Mouse (Mus musculus) lung, adult 2 months (tissue): ENCODE results near the gene 1700042G07Rik.

ENCODE experiments used
- CTCF ChIP-seq: fragments of 200-500 bp; IDR thresholded peaks from 2 replicates; pipeline ENCODE4 v1.5.1; 2011; ENCODE audit warnings: mild to moderate bottlenecking, low read length, control low read depth; ENCODE audit not compliant: insufficient read depth
- POLR2A ChIP-seq: fragments of 200-500 bp; IDR thresholded peaks from 2 replicates; pipeline ENCODE4 v1.6.1; 2011; ENCODE audit warnings: low read depth, mild to moderate bottlenecking, control low read depth, low read length, borderline replicate concordance; ENCODE audit errors: extremely low read depth

DNA sequence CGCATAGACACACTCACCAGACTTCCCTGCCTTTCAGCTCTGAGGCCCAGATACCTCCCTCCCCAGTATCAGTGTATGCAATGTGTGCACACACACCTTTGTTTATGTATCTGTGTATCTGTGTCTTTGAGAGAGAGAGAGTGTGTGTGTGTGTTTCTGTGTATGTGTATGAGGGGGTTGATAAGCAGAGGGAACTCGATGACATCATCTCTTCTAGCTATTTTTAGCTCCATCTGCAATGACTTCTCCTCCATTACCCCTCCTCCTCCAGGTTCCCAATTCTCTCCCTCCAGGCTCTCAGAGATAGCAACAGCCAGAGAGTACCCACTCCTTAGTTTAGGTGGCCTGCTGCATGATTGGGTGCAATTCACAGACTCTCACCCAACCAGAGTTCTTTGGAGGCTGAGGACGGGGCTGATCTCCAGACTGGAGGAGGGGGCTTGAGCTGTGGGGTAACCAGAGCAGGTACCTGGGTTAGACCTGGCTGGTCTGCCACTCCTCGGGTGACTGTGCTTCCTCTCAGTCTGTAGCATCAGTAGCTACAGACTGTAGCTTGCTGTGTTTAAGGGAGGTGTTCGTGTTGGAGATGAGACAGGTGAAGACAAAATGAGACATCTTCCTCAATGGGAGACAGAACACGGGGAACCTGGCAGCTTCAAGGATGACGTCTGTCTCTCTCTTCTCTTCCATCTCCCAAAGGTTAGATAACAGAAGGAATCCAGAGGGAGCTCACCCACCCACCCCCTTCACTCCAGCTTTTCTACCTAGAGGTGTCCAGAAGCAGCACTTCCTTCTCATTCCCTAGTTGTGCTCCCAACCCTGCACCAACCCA is 2.8 kb downstream of the 1700042G07Rik start:
- TF ChIP-seq CTCF: no peak
- TF ChIP-seq POLR2A: no peak
